Mouse (Mus musculus): Measurements from ENCODE around the gene Ppp1r15b.

Gene Ppp1r15b

DNA sequence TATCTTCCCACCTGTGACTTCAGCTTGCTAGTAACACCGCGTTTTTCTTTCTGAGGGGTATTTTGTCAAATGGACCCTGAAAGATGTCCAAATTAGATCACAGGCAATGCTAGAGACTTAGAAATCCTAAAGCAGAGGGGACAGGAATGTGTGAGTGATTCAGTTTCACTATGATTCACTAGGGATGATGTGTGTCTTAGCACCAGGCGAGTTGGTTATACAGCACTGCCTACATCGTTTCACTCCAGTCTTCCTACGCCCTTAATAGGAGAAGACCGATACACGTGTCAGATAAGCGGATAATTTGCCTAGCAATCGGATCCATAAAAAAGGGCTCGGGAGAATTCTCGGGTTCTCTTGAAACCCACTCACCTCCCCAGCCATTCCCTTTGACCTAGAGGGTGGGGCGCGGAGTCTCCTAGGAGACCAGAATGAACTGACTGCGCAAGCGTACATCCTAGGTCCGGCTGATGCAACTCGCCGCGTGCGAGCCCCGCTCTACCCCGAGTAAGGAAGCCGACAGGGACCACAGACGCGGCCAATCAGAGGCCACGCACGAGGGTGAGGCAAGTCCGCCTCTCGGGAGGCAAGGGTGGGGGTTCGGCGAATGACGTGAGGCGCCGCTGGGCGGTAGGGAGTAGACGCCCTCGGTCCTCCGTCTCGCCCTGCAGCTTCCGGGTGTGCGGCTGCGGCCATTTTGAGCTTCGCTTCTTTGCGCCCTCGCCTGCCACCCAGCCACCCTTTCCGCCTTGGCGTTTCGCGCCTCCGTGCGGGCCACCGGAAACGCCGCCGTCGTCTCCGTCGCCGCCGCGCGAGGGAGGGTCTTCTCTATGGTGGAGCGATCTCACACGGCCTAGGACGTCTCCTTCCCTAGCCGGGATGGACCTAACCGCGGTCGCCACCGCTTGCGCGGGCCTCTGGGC is at the start of gene Ppp1r15b:
Gene Ppp1r15b (plus strand): TSS at position 506 of the 923 bp plus-strand sequence.
- peak; percentile 94 to 99 for DNase-seq (ENCODE audit: low spot score in 2 of 2)

DNA sequence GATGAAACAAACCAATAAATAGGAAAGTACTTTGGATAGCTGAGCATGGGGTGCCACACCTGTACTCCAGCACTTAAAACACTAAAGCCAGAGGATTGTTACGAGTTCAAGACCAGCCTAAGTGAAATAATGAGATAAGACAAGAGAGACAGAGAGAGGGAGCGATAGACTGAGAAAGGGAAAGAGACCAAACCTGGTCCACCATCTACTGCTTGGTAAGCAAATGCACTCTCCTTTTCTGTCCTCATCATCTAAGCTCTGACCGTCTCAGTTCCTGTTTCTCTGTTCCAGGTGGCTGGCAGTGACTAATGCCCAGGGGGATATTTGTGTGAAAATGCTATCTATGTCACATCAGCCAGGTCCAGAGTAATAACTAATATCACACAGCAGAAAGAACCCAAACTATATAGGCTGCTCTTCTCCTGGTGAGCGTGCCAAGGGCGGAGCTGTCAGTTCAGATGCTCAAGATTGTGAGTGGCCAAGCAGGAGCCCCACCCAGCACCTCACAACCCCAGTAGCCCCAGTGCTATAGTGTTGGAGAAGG is 47.9 kb upstream of the Ppp1r15b start:
- no peak for DNase-seq (ENCODE audit: low spot score in 2 of 2)

DNA sequence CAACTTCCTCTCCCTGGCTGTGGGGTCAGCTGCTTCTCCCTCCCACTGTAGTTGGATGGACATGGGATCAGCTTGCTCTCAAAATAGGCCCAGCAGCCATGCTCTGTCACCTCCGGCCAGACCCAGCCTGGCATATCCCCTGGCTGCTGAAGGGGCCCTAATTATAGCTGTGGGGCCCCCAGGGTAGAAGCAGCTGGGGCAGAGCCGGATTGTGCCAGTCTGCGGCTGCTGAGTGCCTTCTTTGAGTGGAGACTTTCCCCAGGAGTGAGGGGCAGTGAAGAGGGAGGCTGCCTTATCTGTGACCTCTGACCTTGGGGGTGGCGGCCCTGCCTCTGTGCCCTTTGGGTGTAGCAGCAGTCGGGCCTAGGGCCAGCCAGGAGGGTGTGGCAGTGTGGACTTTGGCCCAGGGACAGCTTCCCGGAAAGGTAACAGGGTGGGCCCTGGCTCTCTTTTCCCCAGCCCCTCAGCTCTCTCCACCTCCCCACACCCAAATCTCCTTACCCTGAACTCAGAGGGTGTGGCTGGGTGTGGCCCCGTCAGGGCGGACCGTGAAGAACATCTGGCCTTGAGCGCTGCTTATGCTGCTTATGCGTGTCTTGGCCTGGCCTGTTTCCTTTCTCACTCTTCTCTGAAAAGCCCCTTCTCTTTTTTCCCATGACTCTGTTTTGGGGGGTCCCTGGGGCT is 46.9 kb upstream of the Ppp1r15b start:
- DNase-seq (ENCODE audit: low spot score in 2 of 2), result no peak

DNA sequence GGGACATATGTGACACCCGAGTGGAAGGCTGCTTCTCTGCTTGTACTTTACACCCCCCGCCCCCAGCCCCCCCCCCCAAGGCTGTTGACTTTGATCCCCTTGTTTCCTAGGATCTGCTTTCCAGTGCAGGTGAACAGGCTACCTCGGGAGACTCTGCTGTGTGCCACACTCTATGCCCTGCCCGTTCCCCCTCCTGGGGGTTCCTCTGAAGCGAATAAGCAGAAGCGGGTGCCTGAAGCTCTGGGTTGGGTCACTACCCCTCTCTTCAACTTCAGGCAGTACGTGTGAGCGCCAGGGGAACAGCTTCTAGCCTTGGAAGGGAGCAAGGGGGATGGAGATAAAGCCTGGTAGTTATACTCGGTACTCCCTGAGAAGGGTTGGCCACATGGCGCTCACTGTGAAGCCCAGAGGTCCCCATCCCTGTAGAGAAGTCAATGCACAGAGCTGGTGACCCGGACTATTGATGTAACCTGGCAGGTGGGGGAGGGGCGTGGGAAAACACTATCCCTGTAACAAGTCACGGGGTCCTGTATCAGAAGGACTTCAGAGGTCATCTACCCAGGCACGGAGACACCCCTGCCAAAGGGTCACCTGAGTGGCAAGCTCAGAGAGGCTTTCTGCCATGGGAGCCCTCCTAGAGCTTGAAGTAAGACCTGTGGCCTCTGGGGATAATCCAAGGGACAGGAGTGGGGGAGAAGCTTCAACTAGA is 46.1 kb upstream of the Ppp1r15b start:
- DNase-seq (ENCODE audit: low spot score in 2 of 2), result no peak

DNA sequence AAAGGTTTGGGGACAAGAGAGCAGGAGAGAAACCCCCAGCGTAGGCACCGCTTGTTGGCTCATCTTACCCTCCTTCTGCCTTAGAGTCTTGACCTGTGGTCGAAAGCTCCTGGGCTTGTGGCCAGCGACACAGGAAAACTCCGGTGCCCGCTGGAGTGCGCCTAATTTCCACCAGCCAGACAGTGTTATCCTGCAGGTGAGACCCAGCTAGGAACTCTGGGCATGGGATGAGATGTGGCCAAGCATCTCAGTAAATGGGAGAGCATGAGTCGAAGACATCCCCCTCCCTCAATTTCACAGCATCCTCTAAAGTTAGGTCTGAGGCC is 45.6 kb upstream of the Ppp1r15b start:
- no peak for DNase-seq (ENCODE audit: low spot score in 2 of 2)

DNA sequence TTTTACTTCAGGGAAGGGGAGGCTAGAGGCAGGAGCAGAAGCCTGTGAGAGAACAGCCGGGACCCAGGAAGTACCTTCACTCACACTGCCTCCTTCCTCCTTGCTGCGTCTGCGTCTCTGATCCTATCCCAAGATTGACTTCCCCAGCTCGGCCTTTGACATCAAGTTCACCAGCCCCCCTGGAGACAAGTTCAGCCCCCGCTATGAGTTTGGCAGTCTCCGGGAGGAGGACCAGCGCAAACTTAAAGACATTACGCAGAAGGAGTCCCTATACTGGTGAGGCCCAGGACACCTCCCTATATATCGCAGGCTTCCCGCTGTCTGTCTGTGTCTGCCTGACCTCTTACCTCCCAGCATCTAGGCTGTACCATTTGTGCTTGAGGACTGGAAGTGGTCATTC is 44.1 kb upstream of the Ppp1r15b start:
- DNase-seq (ENCODE audit: low spot score in 2 of 2), result no peak

DNA sequence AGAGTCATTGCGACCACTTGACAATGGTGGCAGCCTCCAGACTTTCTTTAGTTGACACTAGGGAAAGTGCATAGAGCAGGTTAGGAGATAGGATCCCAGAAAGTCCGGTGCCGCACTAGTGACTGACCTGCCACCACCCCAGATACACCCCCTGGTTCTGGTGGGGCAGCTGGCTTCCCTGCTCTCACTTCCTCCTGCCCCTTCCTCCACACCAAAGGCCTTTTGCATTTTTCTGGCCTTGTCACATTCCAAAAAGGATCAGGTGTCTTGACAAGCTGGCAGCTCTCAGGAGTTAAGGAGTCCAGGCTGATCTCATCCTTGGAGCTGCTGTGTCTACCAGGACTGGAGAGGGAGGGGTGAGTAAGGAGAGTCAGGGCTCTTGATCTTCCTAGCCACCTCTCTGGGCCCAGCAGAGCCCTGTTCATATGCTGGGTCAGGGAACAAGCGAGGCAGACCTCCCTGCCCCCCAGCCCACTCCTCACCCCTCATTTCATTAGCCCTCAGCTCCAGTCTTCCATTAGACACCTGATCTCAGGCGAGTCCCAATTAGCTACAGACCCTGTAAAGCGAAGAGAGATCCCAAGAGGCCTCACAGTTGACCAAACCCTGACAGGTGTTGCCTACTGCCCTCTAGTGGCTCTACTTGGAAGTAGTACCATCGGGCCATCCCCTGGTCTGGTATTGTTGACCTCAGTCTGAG is 43.6 kb upstream of the Ppp1r15b start:
- DNase-seq (ENCODE audit: low spot score in 2 of 2), result peak in 1 of 2 experiments; percentile 54

DNA sequence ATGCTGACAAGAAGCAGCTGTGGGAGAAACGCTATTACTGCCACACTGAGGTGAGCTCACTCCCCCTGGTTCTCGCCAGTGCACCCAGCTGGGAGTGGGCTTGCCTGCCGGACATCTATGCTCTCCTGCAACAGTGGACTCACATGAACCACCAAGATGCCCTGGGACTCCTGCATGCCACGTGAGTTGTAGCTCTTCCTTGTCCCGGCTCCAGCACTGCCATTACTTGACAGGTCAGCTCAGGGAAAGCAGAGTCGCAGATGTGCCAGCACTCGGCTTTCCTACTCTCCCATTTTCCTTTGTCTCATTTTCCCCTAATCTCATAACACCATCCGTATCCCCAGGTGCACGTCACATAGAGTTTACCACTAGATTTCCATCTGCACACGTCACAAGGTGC is 42.7 kb upstream of the Ppp1r15b start:
- no peak for DNase-seq (ENCODE audit: low spot score in 2 of 2)

DNA sequence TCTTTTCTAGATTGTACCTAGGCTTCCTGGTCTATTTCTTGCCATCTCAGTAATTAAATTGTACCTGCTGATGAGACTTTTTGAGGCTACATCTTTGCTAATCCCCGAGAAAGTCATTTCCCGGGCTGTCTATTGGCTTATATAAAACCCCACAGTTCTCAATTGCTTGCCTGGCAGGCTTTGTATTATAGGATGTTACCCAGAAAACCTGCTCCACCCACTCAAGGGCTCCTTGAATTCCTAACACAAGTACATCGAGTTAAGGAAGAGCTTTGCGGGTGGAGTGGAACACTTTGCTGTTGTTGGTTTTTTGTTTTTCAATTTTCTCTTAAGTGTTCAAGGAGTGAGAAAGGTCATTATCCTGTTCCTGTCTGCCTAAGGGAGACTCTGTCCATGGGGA is 41.5 kb upstream of the Ppp1r15b start:
- no peak for DNase-seq (ENCODE audit: low spot score in 2 of 2)

DNA sequence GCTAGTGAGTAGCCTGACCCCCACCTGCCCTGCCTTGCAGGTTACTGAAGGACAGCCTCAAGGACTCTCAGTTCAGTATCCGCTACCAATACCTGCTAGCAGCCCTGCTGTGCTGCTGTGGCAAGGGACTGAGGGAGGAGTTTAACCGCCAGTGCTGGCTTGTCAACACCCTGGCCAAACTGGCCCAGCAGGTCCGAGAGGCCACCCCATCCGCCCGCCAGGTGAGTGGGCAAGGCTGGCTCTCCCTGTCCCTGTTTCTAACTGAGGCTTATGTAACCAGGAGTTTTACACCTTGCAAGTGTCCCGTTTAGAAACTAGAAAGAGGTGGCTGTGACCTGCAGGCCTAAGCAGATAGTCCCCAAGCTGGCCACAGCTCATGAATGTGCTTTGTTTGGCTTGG is 40.3 kb upstream of the Ppp1r15b start:
- no peak for DNase-seq (ENCODE audit: low spot score in 2 of 2)

DNA sequence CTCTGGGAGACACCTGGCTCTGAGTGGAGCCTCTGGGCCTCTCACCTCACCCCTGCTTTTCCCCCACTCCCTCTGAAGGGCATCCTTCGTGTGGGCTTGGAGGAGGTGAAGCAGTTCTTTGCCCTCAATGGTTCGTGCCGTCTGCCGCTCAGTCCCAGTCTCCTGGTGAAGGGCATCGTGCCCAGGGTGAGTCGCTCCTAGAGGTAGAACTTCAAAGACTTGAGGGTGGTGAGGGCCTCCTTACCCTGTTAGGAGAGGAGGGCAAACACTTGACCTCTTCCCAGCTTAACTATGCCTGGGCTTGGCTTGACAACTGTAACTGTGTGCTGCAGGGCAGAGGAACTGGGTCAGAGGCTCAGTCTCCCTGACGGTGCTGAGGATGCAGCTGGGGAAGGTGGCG is 39.5 kb upstream of the Ppp1r15b start:
- no peak for DNase-seq (ENCODE audit: low spot score in 2 of 2)

DNA sequence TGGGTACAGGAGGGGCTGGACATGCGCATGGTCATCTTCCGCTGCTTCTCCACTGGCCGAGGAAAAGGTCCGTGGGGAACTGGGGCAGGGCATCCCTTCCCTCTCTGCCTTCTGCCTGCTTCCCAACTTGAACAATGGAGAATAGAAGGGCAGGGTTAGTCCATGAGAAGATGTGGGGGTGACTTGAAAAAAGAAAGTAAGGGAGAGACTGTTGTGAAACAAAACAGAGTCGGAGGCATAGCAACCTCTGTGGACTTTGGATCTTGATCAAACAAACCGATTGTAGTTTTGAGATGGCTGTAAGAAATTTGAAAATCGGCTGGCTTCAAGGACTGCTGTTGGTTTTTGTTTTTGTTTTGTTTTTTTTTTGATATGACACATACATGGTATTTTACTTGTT is 37.2 kb upstream of the Ppp1r15b start:
- no peak for DNase-seq (ENCODE audit: low spot score in 2 of 2)

DNA sequence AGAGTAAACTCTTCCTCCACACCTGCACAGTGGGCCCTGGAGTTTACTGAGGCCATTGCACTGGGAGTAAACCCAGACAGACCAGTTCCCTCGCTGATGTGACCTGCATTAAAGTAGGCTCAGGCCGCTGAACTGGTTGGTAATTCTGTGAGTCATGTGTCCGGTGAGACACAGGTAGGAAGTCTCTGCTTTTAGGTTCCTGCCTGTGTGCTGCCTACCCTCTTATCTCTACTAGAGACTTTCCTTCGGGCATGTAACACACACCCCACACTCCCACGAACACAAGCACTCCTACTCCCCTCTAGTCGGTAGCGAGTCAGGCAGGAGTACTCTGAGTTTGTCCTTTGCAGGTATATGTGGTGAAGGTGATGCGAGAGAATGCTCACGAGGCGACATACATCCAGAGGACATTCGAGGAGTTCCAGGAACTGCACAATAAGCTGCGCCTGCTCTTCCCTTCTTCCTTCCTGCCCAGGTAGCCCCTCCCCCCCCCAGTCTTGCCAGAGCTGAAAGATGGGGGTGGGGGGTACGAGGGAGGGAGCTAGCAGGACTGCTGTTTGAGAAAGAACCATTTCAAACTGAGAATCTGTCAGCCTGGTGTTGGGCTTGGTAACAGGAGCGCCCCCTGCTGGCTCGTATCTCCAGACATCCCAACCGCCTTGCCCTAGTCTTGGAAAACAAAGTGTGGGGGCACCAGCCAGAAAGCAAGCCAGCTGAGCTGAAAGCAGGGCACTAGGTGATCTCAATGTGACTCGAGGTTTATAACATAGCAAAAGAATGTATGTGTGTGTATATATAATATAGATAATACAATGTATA is 29.8 kb upstream of the Ppp1r15b start:
- DNase-seq (ENCODE audit: low spot score in 2 of 2), result peak; percentile 46 to 79

DNA sequence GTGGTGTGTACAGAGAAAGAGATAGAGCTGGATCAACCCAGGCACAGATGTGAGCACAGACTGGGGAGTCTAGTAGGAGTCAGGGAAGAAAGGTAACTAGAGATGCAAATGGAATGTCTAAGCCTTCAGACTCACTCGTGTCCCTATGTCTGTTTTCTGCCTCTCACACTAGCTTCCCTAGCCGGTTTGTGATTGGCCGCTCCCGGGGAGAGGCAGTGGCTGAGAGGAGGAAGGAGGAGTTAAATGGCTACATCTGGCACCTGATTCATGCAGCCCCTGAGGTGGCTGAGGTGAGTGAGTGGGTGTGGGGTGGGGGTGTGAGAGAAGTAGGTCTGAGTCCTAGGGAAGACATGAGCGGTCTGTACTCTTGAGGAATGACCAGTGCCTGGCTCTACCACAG is 28.8 kb upstream of the Ppp1r15b start:
- DNase-seq (ENCODE audit: low spot score in 2 of 2), result no peak

DNA sequence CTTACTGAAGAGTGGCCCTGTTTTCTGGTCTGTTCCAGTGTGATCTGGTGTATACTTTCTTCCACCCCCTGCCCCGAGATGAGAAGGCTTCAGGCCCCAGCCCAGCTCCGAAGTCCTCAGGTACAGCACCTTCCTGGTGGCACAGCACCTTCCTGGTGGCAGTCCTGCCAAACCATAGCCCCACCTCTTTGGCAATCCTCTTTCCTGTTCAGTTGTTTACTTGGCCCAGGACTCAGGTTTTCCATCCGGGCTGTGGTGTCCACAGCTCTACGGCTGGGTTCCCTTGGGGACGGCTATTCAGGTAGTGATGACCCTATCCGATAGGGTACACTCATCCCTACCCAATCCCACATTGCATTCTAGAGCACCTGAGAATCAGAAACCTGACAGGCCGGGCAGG is 27.6 kb upstream of the Ppp1r15b start:
- DNase-seq (ENCODE audit: low spot score in 2 of 2), result no peak

DNA sequence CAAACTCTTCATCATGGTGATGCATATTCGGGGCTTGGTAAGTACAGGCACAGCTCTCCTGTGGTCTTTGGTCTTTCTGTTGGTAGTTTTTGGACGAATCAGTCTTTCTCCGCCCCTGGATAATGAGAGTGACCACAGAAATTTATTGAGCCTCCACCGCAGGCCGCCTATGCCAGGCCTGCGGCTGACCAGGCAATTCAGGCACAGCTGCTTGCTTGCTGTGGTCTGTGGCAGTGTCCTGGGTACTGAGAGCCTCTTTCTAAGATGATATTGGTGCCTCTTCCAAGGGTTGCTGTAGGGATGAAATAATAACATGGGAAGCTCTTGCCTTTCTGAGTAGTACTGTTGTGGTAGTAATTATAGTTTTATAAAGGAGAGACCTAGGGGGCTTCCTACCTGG is 27.1 kb upstream of the Ppp1r15b start:
- DNase-seq (ENCODE audit: low spot score in 2 of 2), result no peak

DNA sequence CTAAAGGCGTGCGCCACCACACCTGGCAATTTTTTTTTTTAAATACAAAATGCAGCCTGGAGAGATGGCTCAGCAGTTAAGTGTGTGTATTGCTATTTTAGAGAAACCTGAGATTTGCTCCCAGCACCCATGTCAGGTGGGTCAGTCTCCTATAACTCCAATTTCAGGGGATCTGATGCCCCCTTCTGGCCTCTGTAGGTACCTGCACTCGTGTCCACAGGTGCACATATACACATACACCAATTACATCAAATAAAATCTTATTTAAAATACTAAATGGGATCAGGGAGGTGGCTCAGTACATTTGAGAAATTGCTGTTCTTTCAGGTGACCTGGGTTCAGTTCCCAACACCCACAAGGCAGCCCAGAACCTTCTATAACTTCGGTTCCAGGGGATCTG is 14.8 kb upstream of the Ppp1r15b start:
- no peak for DNase-seq (ENCODE audit: low spot score in 2 of 2)

DNA sequence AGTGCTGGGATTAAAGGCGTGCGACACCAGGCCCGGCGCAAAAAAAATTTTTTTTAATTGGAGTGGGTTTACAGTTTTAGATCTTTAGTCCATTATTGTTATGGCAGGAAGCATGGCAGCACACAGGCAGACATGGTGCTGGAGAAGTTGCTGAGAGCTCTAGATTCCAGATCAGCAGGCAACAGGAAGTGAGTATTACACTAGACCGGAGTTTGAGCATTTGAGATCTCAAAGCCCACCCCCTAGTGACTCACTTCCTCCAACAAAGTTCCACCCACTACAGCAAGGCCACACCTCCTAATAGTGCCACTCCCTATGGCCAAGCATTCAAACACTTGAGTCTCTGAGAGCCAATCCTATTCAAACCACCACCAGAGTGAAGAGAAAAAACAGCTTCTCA is 12.8 kb upstream of the Ppp1r15b start:
- DNase-seq (ENCODE audit: low spot score in 2 of 2), result no peak

DNA sequence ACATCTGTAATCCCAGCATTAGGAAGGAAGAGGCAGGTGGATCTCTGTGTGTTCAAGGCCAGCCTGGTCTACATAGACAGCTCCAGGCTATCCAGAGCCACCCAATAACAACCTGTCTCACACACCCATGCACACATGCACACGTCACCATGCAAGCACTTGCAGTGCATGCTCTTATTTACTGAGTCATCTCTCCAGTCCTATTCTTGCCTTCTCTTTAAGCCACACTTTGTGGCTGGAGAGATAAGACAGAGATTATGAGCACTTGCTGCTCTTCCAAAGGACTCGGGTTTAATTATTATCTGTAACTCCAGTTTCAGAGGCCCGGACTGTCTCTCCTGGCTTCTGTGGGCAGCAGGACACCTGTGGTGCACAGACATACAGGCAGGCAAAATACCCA is 12.1 kb upstream of the Ppp1r15b start:
- DNase-seq (ENCODE audit: low spot score in 2 of 2), result no peak

DNA sequence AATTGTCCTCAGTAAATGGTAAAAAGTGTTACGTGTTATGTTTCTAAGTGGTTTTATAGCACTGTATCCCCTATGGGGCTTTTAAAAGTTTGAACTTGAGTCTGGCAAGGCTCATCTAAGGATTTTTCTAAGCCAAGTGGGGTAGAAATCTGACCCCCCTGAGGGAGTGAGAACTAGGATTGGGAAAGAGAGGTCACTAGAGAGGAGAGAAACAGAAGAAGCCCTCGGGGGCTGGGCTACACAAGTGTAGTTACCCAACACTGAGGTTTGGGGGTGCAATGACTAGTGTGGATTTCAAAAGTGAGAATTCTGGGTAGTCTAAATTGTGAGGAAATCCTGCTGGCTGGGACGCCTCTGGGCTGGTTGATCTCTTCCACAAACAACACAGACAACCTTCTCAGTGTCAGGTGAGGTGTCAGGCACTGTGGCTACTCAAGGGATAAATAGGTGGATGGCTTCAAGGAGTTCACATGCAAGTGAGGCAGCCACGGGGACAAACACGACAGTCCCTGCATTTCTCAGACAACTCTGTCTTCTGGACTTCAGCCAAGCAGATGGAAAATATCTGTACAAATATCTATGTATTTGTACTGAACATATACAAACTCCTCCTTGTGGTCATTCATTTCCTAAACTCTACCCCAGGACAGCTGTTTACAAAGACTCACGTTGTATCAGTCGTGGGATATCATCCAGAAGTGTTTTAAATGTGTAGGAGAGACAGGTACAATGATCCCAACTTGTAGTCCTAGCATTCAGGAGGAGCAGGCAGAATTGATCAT is 10.8 kb upstream of the Ppp1r15b start:
- no peak for DNase-seq (ENCODE audit: low spot score in 2 of 2)

Measured in thymus, postnatal 10 days (tissue).